Mouse (Mus musculus) 416B (cell line): ENCODE measurements around the gene Mllt11.

ENCODE experiments used
- DNase-seq: peaks from one replicate; pipeline ENCODE4 v3.0.0; 2011; ENCODE audit warnings: low read depth

Mllt11 gene

GRCm38 (mm10) chr3:95216655-95217254 lies 15.2 kb downstream of the Mllt11 start:
- no peak for DNase-seq

- no peak for DNase-seq
Measured at GRCm38 (mm10) chr3:95213609-95213975, 18.4 kb downstream of the Mllt11 start.

DNA sequence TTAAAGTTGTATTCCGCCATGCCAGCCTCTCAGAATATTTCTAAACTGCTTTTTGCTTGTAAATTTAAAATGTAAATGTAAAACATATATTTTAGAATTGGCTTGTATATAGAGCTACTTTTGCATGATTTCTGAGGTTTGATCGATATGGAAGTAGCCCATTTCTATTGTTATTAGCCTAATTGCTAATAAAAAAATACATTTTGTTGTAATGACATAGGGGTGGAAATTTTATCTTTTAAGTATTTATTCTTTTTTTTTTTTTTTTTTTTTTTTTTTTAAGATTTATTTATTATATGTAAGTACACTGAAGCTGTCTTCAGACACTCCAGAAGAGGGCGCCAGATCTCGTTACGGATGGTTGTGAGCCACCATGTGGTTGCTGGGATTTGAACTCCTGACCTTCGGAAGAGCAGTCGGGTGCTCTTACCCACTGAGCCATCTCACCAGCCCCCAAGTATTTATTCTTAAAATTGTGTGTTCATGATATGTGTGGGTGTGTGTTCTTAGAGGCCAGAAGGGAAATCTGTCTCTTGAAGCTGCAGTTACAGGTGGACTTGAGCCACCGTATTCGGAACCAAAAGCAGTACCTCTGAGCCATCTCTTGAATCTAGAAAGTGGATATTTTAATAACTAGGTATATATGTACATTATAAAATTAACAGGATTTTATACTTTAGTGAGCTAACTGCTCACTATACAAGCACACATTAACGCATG lies 18.9 kb downstream of the Mllt11 start:
- DNase-seq: peak; percentile 26

DNA sequence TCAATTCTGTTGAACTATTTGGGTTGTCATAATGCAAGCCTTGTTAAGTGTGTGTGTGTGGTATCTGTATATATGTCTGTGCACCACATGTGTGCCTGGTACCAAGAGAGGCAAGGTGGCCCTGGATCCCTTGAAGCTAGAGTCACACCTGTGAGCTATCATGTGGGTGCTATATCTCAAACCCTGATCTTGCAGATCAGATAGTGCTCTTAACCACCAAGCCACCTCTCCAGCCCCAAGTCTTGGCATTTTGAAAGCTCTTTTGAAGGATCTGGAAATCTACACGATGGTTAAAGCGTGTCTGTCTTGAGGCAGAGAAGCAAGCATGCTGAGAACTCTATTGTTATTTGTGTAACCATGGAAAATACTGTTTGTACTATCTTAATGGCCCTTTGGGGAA lies 21.4 kb downstream of the Mllt11 start:
- DNase-seq: no peak

GRCm38 (mm10) chr3:95208286-95208685 lies 23.7 kb downstream of the Mllt11 start:
- no peak for DNase-seq

DNA sequence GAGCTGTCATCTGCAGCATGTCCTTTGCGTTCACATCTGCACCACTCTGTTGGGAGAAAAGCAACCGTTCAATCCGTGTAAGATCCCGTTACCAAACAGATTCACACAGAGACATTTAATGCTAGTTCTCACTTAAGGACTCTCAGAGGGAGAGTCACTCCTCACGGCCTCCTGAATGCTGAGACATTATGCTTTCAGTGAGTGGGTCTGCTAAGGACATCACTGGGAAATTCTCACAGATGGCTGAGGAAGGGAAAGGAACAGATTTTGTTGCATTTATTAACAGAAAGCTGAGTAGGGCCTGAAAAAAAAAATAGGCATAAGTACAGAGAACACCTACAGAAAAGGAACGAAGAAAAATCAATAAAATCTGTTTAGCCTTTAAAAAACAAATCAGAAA lies 28.1 kb downstream of the Mllt11 start:
- DNase-seq: no peak

DNA sequence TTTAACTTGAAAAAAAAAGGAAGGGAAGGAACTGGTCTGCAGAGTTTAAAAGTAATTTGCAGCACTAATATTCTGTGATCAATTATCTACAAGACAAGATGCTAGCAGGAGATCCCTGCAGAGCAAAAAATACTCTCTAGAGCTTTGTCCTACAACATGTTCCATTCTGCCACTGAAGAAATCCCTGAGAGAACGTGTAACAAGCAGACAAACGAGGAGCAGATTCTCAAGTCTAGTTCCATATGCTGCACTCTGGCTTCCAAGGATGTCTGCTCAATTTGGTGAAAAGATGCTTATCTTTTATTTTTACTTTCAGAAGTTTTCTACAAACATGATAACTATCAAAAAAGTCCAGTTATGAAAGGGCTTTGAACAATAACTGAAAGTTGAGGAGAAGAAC lies 31.4 kb downstream of the Mllt11 start:
- no peak for DNase-seq

GRCm38 (mm10) chr3:95200132-95200531 lies 31.8 kb downstream of the Mllt11 start:
- no peak for DNase-seq

DNA sequence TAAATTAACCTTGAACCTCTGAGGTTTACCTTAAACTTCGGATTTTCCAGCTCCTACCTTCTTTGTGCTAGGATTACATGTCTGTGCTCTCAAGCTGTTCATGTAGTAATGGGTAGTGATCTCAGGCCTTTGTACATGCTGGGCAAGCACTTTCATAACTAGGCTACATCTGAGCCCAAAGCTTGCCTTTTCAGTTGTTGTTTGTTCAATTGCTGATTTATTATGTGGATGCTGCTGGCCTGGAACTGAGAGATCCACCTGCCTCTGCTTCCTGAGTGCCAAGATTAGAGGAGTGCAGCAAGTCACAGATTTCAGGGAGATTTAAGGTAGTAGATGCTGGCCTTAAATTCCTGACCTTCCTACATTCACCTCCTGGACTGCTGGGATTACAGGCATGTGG lies 32.9 kb downstream of the Mllt11 start:
- no peak for DNase-seq

- no peak for DNase-seq
Measured at GRCm38 (mm10) chr3:95195772-95196171, 36.2 kb downstream of the Mllt11 start.

GRCm38 (mm10) chr3:95194721-95195135 lies 37.2 kb downstream of the Mllt11 start:
- no peak for DNase-seq

DNA sequence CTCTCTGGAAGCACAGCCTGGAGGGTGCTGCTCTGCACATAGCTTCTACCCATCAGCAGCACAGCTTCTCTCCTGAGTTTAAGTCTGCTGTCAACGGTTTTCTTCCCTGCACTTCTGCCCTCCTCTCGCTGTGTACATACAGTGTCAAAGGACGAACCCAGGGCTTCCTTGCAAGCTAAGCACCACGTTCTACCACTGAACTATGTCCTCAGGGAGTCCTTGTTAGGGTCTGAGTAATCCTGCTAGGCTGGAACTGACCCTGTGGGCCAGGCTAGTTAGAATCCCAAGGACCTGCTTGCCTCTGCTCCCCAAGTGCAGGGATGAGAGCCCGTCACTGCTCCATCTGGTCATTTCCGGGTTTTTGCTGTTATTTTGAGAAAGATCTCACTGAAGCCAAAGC lies 45.1 kb downstream of the Mllt11 start:
- no peak for DNase-seq

DNA sequence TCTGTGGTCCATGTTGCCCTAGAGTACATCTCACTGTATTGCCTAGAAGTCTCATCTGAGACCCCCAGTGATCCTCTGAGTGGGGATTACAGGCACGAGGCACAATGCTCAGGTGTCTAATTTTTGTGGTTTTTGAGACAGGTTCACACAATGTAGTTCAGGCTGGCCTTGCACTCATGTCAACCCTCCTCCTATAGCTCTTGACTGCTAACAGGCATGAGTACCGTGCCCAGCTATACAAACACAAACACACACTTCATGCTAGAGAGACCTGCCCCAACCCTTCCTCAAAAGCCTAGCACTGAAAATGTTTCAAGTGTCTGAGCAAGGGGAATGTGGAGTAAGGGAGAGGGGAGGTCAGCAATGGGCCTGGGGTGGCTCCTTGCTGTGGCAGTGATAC lies 45.9 kb downstream of the Mllt11 start:
- no peak for DNase-seq

GRCm38 (mm10) chr3:95184796-95185577 lies 47.0 kb downstream of the Mllt11 start:
- DNase-seq: peak; percentile 50

GRCm38 (mm10) chr3:95181841-95182240 lies 50.1 kb downstream of the Mllt11 start:
- no peak for DNase-seq

GRCm38 (mm10) chr3:95179890-95180289 lies 52.1 kb downstream of the Mllt11 start:
- DNase-seq: peak; percentile 26

- no peak for DNase-seq
Measured at GRCm38 (mm10) chr3:95178948-95179347, 53.0 kb downstream of the Mllt11 start.

- DNase-seq: peak; percentile 26
Measured at GRCm38 (mm10) chr3:95177583-95177982, 54.4 kb downstream of the Mllt11 start.

- no peak for DNase-seq
Measured at GRCm38 (mm10) chr3:95176500-95176899, 55.5 kb downstream of the Mllt11 start.

DNA sequence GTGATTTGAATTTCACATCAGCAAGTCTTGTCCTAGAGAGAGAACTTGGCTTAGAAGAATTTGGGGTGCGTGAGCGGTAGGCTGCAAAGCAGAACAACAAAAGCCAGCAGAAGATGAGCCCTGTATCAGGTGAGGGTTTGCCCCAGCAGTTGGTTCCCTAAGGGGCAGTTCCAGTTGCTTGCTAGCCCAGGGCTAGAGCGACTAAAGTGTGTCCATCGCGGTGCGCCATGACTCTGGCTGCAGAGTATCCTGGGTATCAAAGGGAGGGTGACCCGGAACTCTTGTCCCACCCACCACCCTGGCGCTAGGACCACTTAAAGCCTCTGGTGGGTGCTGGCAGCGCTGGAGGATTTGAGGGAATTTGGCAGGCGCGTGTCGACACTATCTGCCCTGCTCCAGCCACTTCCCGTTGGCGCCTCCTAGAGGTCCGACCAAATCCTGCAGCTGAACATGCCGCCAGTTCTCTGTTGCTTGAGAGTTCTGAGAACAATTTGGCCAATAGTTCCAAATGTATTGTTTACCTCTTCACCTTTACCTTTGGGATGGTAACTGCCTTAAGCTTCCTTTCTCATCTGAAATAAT lies 57.9 kb downstream of the Mllt11 start:
- DNase-seq: peak; percentile 73

GRCm38 (mm10) chr3:95173256-95173949 lies 58.6 kb downstream of the Mllt11 start:
- DNase-seq: no peak
